Mouse (Mus musculus) liver, postnatal 0 days (tissue): Measurements from ENCODE around the gene 2610001J05Rik. TPM values are rescaled to one million over a fixed set of nuclear protein-coding genes. Genes with fewer than 3 reads are reported as not detected.

Source experiments
- ATAC-seq: fragments of 200-750 bp; cut with Nextera tagmentation; 2 replicates; pipeline ENCODE4 v1.8.0; 2017; ENCODE audit warnings: mild to moderate bottlenecking, moderate library complexity
- DNase-seq: peaks from one replicate; pipeline ENCODE4 v3.0.0-alpha.2; 2016
- H3K27ac ChIP-seq: fragments of 300-500 bp; sonication (generic); 2 replicates; pipeline ENCODE4 v1.5.1; 2014; ENCODE audit warnings: antibody characterized with exemption, moderate library complexity, mild to moderate bottlenecking, low read depth
- H3K27me3 ChIP-seq: fragments of 300-500 bp; sonication (generic); 2 replicates; pipeline ENCODE4 v1.6.1; 2014; ENCODE audit warnings: low read length, control low read depth, mixed read lengths; ENCODE audit not compliant: insufficient read depth
- H3K36me3 ChIP-seq: fragments of 300-500 bp; sonication (generic); replicated peaks from 2 replicates; pipeline ENCODE4 v1.6.1; 2014; ENCODE audit warnings: mild to moderate bottlenecking, control low read depth, low read length, moderate library complexity, mixed read lengths; ENCODE audit not compliant: insufficient read depth
- H3K4me1 ChIP-seq: fragments of 300-500 bp; sonication (generic); 2 replicates; pipeline ENCODE4 v1.6.1; 2014; ENCODE audit warnings: antibody characterized with exemption, mild to moderate bottlenecking, control low read depth; ENCODE audit not compliant: insufficient read depth
- H3K4me2 ChIP-seq: fragments of 300-500 bp; sonication (generic); 2 replicates; pipeline ENCODE4 v1.6.1; 2014; ENCODE audit warnings: low read depth, mild to moderate bottlenecking, low read length, moderate library complexity, mixed read lengths
- H3K4me3 ChIP-seq: fragments of 300-500 bp; sonication (generic); 2 replicates; pipeline ENCODE4 v1.5.1; 2014; ENCODE audit warnings: low read depth, low read length
- H3K9ac ChIP-seq: fragments of 300-500 bp; sonication (generic); replicated peaks from 2 replicates; pipeline ENCODE4 v1.6.1; 2014; ENCODE audit warnings: mild to moderate bottlenecking, moderate library complexity
- H3K9me3 ChIP-seq: fragments of 300-500 bp; sonication (generic); 2 replicates; pipeline ENCODE4 v1.6.1; 2016; ENCODE audit warnings: mild to moderate bottlenecking, control low read depth, low read length, mixed read lengths
- CTCF ChIP-seq: sonication (generic); IDR thresholded peaks from 2 replicates; pipeline ENCODE4 v1.5.1; 2016; ENCODE audit warnings: antibody characterized with exemption, low read depth
- EP300 ChIP-seq: IDR thresholded peaks from 2 replicates; pipeline ENCODE4 v1.6.1; 2016; ENCODE audit warnings: antibody characterized with exemption, low read depth, mild to moderate bottlenecking
- whole genome bisulfite sequencing: fragments of 180-500 bp; shearing (Covaris S2); extraction: QIAGEN DNeasy Blood & Tissue Kit; methylation state at CpG from one replicate; pipeline ENCODE4 v1.1.7; 2014; ENCODE audit not compliant: insufficient replicate concordance; 5-methylcytosine and 5-hydroxymethylcytosine counted together
- polyA plus RNA-seq: library from polyadenylated mRNA; unstranded; fragments of >200 nt; fragmentation: Nextera tagmentation; extraction: Ambion mirVana; gene quantifications from 2 replicates; pipeline ENCODE4 v1.2.1, GENCODE M21; 2015

The 2610001J05Rik gene
- 39.2 and 42.4 TPM in 2 replicates for polyA plus RNA-seq

DNA sequence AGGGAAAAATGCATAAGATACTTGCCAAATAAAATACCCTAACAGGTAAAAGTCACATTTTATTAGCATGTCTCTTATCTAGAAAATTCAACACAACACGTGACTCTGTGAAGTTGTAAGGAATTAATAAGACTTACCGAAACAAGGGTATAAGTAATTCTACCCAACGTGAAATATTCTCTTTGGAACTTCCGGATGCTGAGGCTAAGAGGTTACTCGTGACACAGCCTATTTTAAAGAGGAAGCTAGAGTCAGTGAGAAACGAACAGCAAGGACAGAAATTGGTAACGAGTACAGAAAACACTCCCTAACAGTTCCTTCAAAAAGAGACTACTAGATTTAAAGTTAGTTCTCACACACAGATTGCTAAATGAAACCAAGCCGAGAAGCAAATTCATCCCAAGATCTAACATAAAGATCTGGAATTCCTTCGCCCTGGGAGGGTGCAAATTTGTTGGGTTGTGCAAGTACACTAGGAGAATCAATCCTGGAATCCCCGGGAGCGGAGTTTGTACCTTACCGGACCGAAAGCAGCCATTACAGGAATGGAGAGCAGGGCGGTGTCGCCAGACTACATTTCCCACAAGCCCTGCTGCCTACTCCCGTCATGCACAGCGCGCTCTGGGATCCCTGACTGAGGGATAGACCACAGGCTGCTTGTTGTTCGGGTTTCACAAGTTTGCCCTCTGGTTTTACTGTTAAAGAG, at the start of gene 2610001J05Rik:
2610001J05Rik (minus strand) TSS at position 600 of the 706 bp plus-strand sequence.
- TF ChIP-seq CTCF (no peak), EP300 (peak; percentile 53; the same call in 1 of the 2 replicates)
- 0 out of 2 replicates have a peak, but pooled peaks cover 3% of the 10 kb centered on the region for H3K36me3 ChIP-seq
- H3K9me3 ChIP-seq, result no peaks in the 10 kb centered on the region
- peak within 1 kb of the TSS; percentile 93 for H3K27ac ChIP-seq
- WGBS, result under 1% methylated on average over 19 of the region's 19 CpGs
- no peaks in the 10 kb centered on the region for H3K27me3 ChIP-seq
- DNase-seq, result peak; percentile 90
- peaks cover 8% of the 10 kb centered on the region for H3K4me1 ChIP-seq
- H3K4me3 ChIP-seq, result peak within 1 kb of the TSS; percentile 78
- ATAC-seq, result peak; percentile 100
- peak within 1 kb of the TSS; percentile 75 for H3K4me2 ChIP-seq
- H3K9ac ChIP-seq, result peak within 1 kb of the TSS; percentile 76

- Histone ChIP-seq H3K9me3 (no peaks in the 10 kb centered on the region), H3K9ac (no peak overlapping the region), H3K27ac (no peak overlapping the region), H3K36me3 (no peaks in the 10 kb centered on the region), H3K4me3 (no peak overlapping the region), H3K27me3 (no peaks in the 10 kb centered on the region), H3K4me2 (no peak overlapping the region), H3K4me1 (no peaks in the 10 kb centered on the region)
- no peak for TF ChIP-seq EP300
- TF ChIP-seq CTCF, result no peak
- no peak for ATAC-seq
- DNase-seq, result no peak
- WGBS, result 80% methylated on average over 10 of the region's 10 CpGs
These were observed 38.6 kb upstream of the 2610001J05Rik start for GRCm38 (mm10) chr6:13909762-13910537.

- Histone ChIP-seq H3K36me3 (no peaks in the 10 kb centered on the region), H3K4me2 (no peak overlapping the region), H3K27ac (no peak overlapping the region), H3K27me3 (no peaks in the 10 kb centered on the region), H3K9ac (no peak overlapping the region), H3K9me3 (no peaks in the 10 kb centered on the region), H3K4me1 (no peaks in the 10 kb centered on the region), H3K4me3 (no peak overlapping the region)
- WGBS, result 72% methylated on average over 5 of the region's 5 CpGs
- ATAC-seq (no peak), DNase-seq (no peak)
- no peak for TF ChIP-seq CTCF
- TF ChIP-seq EP300, result no peak
These were observed 31.8 kb upstream of the 2610001J05Rik start for GRCm38 (mm10) chr6:13902941-13903627.

- no peak for TF ChIP-seq EP300
- TF ChIP-seq CTCF, result no peak
- no peaks in the 10 kb centered on the region for H3K9me3 ChIP-seq
- no peaks in the 10 kb centered on the region for H3K4me1 ChIP-seq
- WGBS, result 68% methylated on average over 3 of the region's 3 CpGs
- no peak overlapping the region for H3K4me2 ChIP-seq
- no peak overlapping the region for H3K27ac ChIP-seq
- H3K27me3 ChIP-seq, result no peaks in the 10 kb centered on the region
- DNase-seq (no peak), ATAC-seq (no peak)
- H3K36me3 ChIP-seq, result no peaks in the 10 kb centered on the region
- H3K4me3 ChIP-seq, result no peak overlapping the region
- no peak overlapping the region for H3K9ac ChIP-seq
These were observed 13.7 kb upstream of the 2610001J05Rik start for GRCm38 (mm10) chr6:13884877-13885592.

GRCm38 (mm10) chr6:13882919-13883318, 11.6 kb upstream of the 2610001J05Rik start:
- TF ChIP-seq EP300 (no peak), CTCF (no peak)
- Histone ChIP-seq H3K9ac (no peak overlapping the region), H3K4me3 (no peak overlapping the region), H3K4me1 (no peaks in the 10 kb centered on the region), H3K27ac (no peak overlapping the region), H3K27me3 (no peaks in the 10 kb centered on the region), H3K4me2 (no peak overlapping the region), H3K36me3 (no peaks in the 10 kb centered on the region), H3K9me3 (no peaks in the 10 kb centered on the region)
- DNase-seq (no peak), ATAC-seq (no peak)
